Mouse (Mus musculus) embryo, embryonic 10.5 days (tissue): ENCODE data around the gene Fam81a.

Source experiments
- DNase-seq: peaks from one replicate; pipeline ENCODE4 v3.0.0-alpha.2; 2015; ENCODE audit warnings: low spot score

The Fam81a gene

GRCm38 (mm10) chr9:70142460-70142859, at the start of gene Fam81a:
Fam81a (minus strand) TSS chr9:70142560.
- DNase-seq = no peak

- peak; percentile 27 for DNase-seq
Measured at GRCm38 (mm10) chr9:70182639-70183038, 40.3 kb upstream of the Fam81a start.

- no peak for DNase-seq
Measured at GRCm38 (mm10) chr9:70181719-70182118, 39.4 kb upstream of the Fam81a start.

GRCm38 (mm10) chr9:70176291-70176690, 33.9 kb upstream of the Fam81a start:
- DNase-seq = no peak

- no peak for DNase-seq
Measured at GRCm38 (mm10) chr9:70174896-70175295, 32.5 kb upstream of the Fam81a start.

- no peak for DNase-seq
Measured at GRCm38 (mm10) chr9:70174291-70174848, 32.0 kb upstream of the Fam81a start.

- no peak for DNase-seq
Measured at GRCm38 (mm10) chr9:70168973-70169372, 26.6 kb upstream of the Fam81a start.

- DNase-seq = no peak
Measured at GRCm38 (mm10) chr9:70160071-70160470, 17.7 kb upstream of the Fam81a start.

GRCm38 (mm10) chr9:70147618-70148017, 5.3 kb upstream of the Fam81a start:
- DNase-seq = no peak

GRCm38 (mm10) chr9:70145426-70145825, 3.1 kb upstream of the Fam81a start:
- DNase-seq = no peak

- DNase-seq = no peak
Measured at GRCm38 (mm10) chr9:70143326-70143725, 966 bp upstream of the Fam81a start.

GRCm38 (mm10) chr9:70141885-70142326, 454 bp downstream of the Fam81a start:
- DNase-seq = peak; percentile 22

- peak; percentile 64 for DNase-seq
Measured at GRCm38 (mm10) chr9:70140871-70141796, 1.2 kb downstream of the Fam81a start.

- DNase-seq = no peak
Measured at GRCm38 (mm10) chr9:70140340-70140739, 2.0 kb downstream of the Fam81a start.

- DNase-seq = no peak
Measured at GRCm38 (mm10) chr9:70139331-70139885, 3.0 kb downstream of the Fam81a start.

- peak; percentile 53 for DNase-seq
Measured at GRCm38 (mm10) chr9:70138511-70138910, 3.8 kb downstream of the Fam81a start.

- DNase-seq = no peak
Measured at GRCm38 (mm10) chr9:70137991-70138390, 4.4 kb downstream of the Fam81a start.

GRCm38 (mm10) chr9:70135186-70135585, 7.2 kb downstream of the Fam81a start:
- DNase-seq = no peak

GRCm38 (mm10) chr9:70134716-70135115, 7.6 kb downstream of the Fam81a start:
- no peak for DNase-seq

- DNase-seq = no peak
Measured at GRCm38 (mm10) chr9:70134215-70134614, 8.1 kb downstream of the Fam81a start.

GRCm38 (mm10) chr9:70130786-70131185, 11.6 kb downstream of the Fam81a start:
- DNase-seq = no peak

- peak; percentile 67 for DNase-seq
Measured at GRCm38 (mm10) chr9:70111869-70112286, 30.5 kb downstream of the Fam81a start.

- no peak for DNase-seq
Measured at GRCm38 (mm10) chr9:70110871-70111270, 31.5 kb downstream of the Fam81a start.
